In genomic region chr1:153274611-153275010, GRCm38 (mm10) we compare ENCODE assay signal across 12 mouse cellular contexts. TPM values are rescaled to one million over a fixed set of nuclear protein-coding genes. Genes with fewer than 3 reads are reported as not detected.
A peak's percentile ranks its signal among the peaks of the same experiment; 100 is the strongest.
DNase-seq lines count a peak whose midpoint lies in the region; ATAC-seq lines count a peak whose summit lies in the region.
"Had no signal": no experiment of that assay in that cellular context is flagged by ENCODE, and none has a peak within 500 bp of the region (broad histone marks: within the 10 kb centered on the region; RNA-seq: fewer than 3 reads in every experiment).

No protein-coding gene starts in this region.

- H3K4me2 ChIP-seq in embryonic facial prominence, embryonic 13.5 days, result no peak overlapping the region
- no peak overlapping the region for H3K4me2 ChIP-seq in kidney, embryonic 14.5 days (replicated peaks; ENCODE audit: low read depth, low read length)
- no peak overlapping the region for H3K4me2 ChIP-seq in kidney, embryonic 16.5 days (replicated peaks; ENCODE audit: low read depth, low read length)
- no peak overlapping the region for H3K4me2 ChIP-seq in hindbrain, embryonic 13.5 days

- H3K27ac ChIP-seq in embryonic facial prominence, embryonic 13.5 days, result no peak overlapping the region
- H3K27ac ChIP-seq in embryonic facial prominence, embryonic 10.5 days (replicated peaks), result no peak overlapping the region
- no peak overlapping the region for H3K27ac ChIP-seq in kidney, embryonic 14.5 days (ENCODE audit: low read depth, low read length)
- H3K27ac ChIP-seq in kidney, embryonic 16.5 days (ENCODE audit: low read length), result no peak overlapping the region
- no peak overlapping the region for H3K27ac ChIP-seq in hindbrain, embryonic 13.5 days
- H3K27ac ChIP-seq: macrophage had no signal

- no peaks in the 10 kb centered on the region for H3K27me3 ChIP-seq in embryonic facial prominence, embryonic 13.5 days
- no peaks in the 10 kb centered on the region for H3K27me3 ChIP-seq in embryonic facial prominence, embryonic 10.5 days (replicated peaks; ENCODE audit: low read depth, poor library complexity, severe bottlenecking)
- no peaks in the 10 kb centered on the region for H3K27me3 ChIP-seq in kidney, embryonic 14.5 days (ENCODE audit: control insufficient read depth, insufficient read depth, low read length)
- no peaks in the 10 kb centered on the region for H3K27me3 ChIP-seq in kidney, embryonic 16.5 days (ENCODE audit: insufficient read depth, low read length)
- no peaks in the 10 kb centered on the region for H3K27me3 ChIP-seq in hindbrain, embryonic 13.5 days

- WGBS in embryonic facial prominence, embryonic 13.5 days, result 46% methylated on average over 6 of the region's 6 CpGs
- WGBS in embryonic facial prominence, embryonic 10.5 days, result 87% methylated on average over 6 of the region's 6 CpGs
- WGBS in kidney, embryonic 14.5 days, result 41% methylated on average over 6 of the region's 6 CpGs
- WGBS in kidney, embryonic 16.5 days, result 34% methylated on average over 6 of the region's 6 CpGs
- WGBS in hindbrain, embryonic 13.5 days, result 58% methylated on average over 6 of the region's 6 CpGs

- no peaks in the 10 kb centered on the region for H3K9me3 ChIP-seq in embryonic facial prominence, embryonic 13.5 days
- H3K9me3 ChIP-seq in embryonic facial prominence, embryonic 10.5 days, result no peaks in the 10 kb centered on the region
- no peaks in the 10 kb centered on the region for H3K9me3 ChIP-seq in kidney, embryonic 14.5 days (ENCODE audit: control insufficient read depth, low read length)
- no peaks in the 10 kb centered on the region for H3K9me3 ChIP-seq in kidney, embryonic 16.5 days (ENCODE audit: low read length)
- H3K9me3 ChIP-seq in hindbrain, embryonic 13.5 days, result no peaks in the 10 kb centered on the region

- H3K4me3 ChIP-seq in embryonic facial prominence, embryonic 13.5 days, result no peak overlapping the region
- H3K4me3 ChIP-seq in embryonic facial prominence, embryonic 10.5 days, result no peak overlapping the region
- H3K4me3 ChIP-seq in kidney, embryonic 14.5 days (ENCODE audit: low read length), result no peak overlapping the region
- no peak overlapping the region for H3K4me3 ChIP-seq in kidney, embryonic 16.5 days (ENCODE audit: low read length)
- H3K4me3 ChIP-seq in hindbrain, embryonic 13.5 days, result no peak overlapping the region
- H3K4me3 ChIP-seq: erythroblast, embryonic 14.5 days had no signal

- 0 out of 2 replicates have a peak, but pooled peaks have one; percentile 20 for ATAC-seq in embryonic facial prominence, embryonic 13.5 days (ENCODE audit: insufficient number of reproducible peaks, insufficient read depth, low FRiP score, low TSS enrichment, low read depth)
- ATAC-seq in kidney, embryonic 14.5 days (ENCODE audit: low FRiP score, low TSS enrichment), result peak; percentile 43; the same call in 1 of the 2 replicates
- no peak; the same call in 1 of the 2 replicates for ATAC-seq in kidney, embryonic 16.5 days (ENCODE audit: low FRiP score, low TSS enrichment)
- no peak for ATAC-seq in hindbrain, embryonic 13.5 days (ENCODE audit: low FRiP score)
- ATAC-seq: CD4-positive, CD25-positive, alpha-beta regulatory T cell, adult 4 months had no signal

- H3K9ac ChIP-seq in embryonic facial prominence, embryonic 13.5 days, result no peak overlapping the region
- H3K9ac ChIP-seq in kidney, embryonic 14.5 days (ENCODE audit: low read depth, low read length), result no peak overlapping the region
- no peak overlapping the region for H3K9ac ChIP-seq in kidney, embryonic 16.5 days (replicated peaks; ENCODE audit: low read length)
- H3K9ac ChIP-seq in hindbrain, embryonic 13.5 days, result no peak overlapping the region

- no peaks in the 10 kb centered on the region for H3K36me3 ChIP-seq in embryonic facial prominence, embryonic 13.5 days
- H3K36me3 ChIP-seq in embryonic facial prominence, embryonic 10.5 days (replicated peaks), result no peaks in the 10 kb centered on the region
- no peaks in the 10 kb centered on the region for H3K36me3 ChIP-seq in kidney, embryonic 14.5 days (ENCODE audit: control insufficient read depth, insufficient read depth, low read length)
- no peaks in the 10 kb centered on the region; the same call in 1 of the 2 replicates for H3K36me3 ChIP-seq in kidney, embryonic 16.5 days (ENCODE audit: insufficient read depth, low read length)
- no peaks in the 10 kb centered on the region for H3K36me3 ChIP-seq in hindbrain, embryonic 13.5 days

- peaks cover 38% of the 10 kb centered on the region for H3K4me1 ChIP-seq in embryonic facial prominence, embryonic 13.5 days
- H3K4me1 ChIP-seq in embryonic facial prominence, embryonic 10.5 days, result peaks cover 22% of the 10 kb centered on the region
- H3K4me1 ChIP-seq in kidney, embryonic 14.5 days (ENCODE audit: control insufficient read depth, insufficient read depth, low read length), result peaks cover 15% of the 10 kb centered on the region; the same call in 1 of the 2 replicates
- peaks cover 34% of the 10 kb centered on the region for H3K4me1 ChIP-seq in kidney, embryonic 16.5 days (ENCODE audit: insufficient read depth, low read length)
- H3K4me1 ChIP-seq in hindbrain, embryonic 13.5 days (replicated peaks), result peaks cover 27% of the 10 kb centered on the region

- no peak for DNase-seq in embryonic facial prominence, embryonic 10.5 days (ENCODE audit: low spot score)
- DNase-seq in heart, postnatal 4 days, result peak; percentile 44
- DNase-seq in lung, postnatal 10 days, result peak; percentile 49
- DNase-seq in ovary, adult 18-20 months (ENCODE audit: low spot score), result no peak
- DNase-seq: right cerebral cortex, adult 18-20 months had no signal

RNA-seq across cellular contexts. Expression of gene Lamc1, which starts 58.0 kb away (rescaled TPM):
- polyA plus RNA-seq in embryonic facial prominence, embryonic 13.5 days (2015; fragmentation: Nextera tagmentation; extraction: Ambion mirVana), result 35.9 and 41.9 TPM in 2 replicates
- polyA plus RNA-seq in embryonic facial prominence, embryonic 10.5 days (2016; fragmentation: Nextera tagmentation; extraction: Ambion mirVana), result 26.5 and 28.4 TPM in 2 replicates
- polyA plus RNA-seq in kidney, embryonic 14.5 days (2014; fragmentation: Nextera tagmentation; extraction: Ambion mirVana), result 112 and 151 TPM in 2 replicates
- polyA plus RNA-seq in kidney, embryonic 16.5 days (2015; fragmentation: Nextera tagmentation; extraction: Ambion mirVana), result 105 and 109 TPM in 2 replicates
- total RNA-seq in heart, postnatal 4 days (2021), result 100 to 1,000 TPM; 351 to 364 TPM
- 18.6 and 20.2 TPM in 2 replicates for polyA plus RNA-seq in hindbrain, embryonic 13.5 days (2015; fragmentation: Nextera tagmentation; extraction: Ambion mirVana)

Comparison
In these comparisons a context has a peak if more than half of its experiments do, and no peak if none do; other contexts are left out.
1. ATAC-seq: peak in embryonic facial prominence, embryonic 13.5 days (single experiment) and kidney, embryonic 14.5 days (single experiment); none in kidney, embryonic 16.5 days (single experiment) and hindbrain, embryonic 13.5 days (single experiment).
2. DNase-seq: peak in heart, postnatal 4 days (single experiment) and lung, postnatal 10 days (single experiment); none in embryonic facial prominence, embryonic 10.5 days (single experiment) and ovary, adult 18-20 months (single experiment).